Mouse (Mus musculus): Measurements from ENCODE around the gene Slco4a1. TPM values are rescaled to one million over a fixed set of nuclear protein-coding genes. Genes with fewer than 3 reads are reported as not detected.

Slco4a1 gene
- polyA plus RNA-seq, 1 experiment from 2014 or later: 0.74 TPM

DNA sequence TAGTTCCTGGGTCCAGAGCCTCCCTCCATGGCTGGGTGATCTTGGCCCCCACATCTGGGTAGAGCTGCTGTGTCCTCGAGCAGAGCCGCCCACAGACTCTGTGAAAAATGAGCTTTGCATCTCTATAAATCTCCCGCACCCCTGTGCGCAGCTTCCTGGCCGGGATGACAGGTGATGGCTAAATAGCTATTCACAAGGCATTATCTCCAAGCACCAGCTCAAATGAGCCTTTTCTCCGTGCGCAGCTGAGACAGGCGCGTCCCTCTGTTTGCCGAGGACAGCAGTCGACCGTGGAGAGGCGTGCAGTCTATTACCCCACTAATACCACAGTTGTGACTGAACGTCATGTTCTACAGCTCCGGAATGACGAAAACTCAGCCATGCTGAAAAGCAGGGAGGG, 26.2 kb downstream of the Slco4a1 start:
- peak overlapping the region; percentile 30; the same call in 1 of the 2 replicates for H3K9ac ChIP-seq (ENCODE audit: low read length)

DNA sequence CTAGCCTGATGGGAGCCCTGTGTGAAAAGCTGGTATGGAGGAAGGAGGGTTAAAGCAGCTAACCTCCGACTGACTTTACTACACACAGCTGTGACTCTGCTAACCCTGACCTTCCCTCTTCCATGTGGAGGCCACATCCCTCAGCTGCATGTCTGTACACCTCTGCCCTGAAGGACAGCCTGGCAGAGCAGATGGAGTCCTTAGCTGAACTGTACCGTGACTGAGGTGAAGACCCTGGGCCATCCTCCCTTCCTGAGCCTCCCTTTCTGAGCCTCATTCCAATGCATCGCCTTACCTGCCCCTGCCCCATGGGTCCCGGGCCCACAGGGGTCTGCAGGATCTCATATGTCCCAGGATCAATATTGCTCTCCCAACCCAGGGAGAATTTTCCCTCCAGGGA, 28.8 kb downstream of the Slco4a1 start:
- no peaks in the 10 kb centered on the region for H3K27me3 ChIP-seq (replicated peaks; ENCODE audit: control insufficient read depth, insufficient read depth, low read length)
- H3K9me3 ChIP-seq (replicated peaks; ENCODE audit: control insufficient read depth, low read length): no peaks in the 10 kb centered on the region
- ATAC-seq (no peak), DNase-seq (ENCODE audit: low spot score) (no peak)
- 70% methylated on average over 4 of the region's 4 CpGs for WGBS
- no peak overlapping the region for H3K9ac ChIP-seq (ENCODE audit: low read length)
- no peaks in the 10 kb centered on the region for H3K36me3 ChIP-seq (ENCODE audit: control insufficient read depth, insufficient read depth, low read length)
- peaks cover 30% of the 10 kb centered on the region for H3K4me1 ChIP-seq (ENCODE audit: control insufficient read depth, insufficient read depth, low read length)
- H3K27ac ChIP-seq (ENCODE audit: low read depth, low read length): 0 out of 2 replicates have a peak overlapping the region, but pooled peaks have one; percentile 3
- no peak overlapping the region for H3K4me3 ChIP-seq (ENCODE audit: low read depth, low read length)
- H3K4me2 ChIP-seq (ENCODE audit: low read length): no peak overlapping the region

More for the DNA sequence above, 26.2 kb downstream of the Slco4a1 start:
- no peaks in the 10 kb centered on the region for H3K9me3 ChIP-seq (replicated peaks; ENCODE audit: control insufficient read depth, low read length)
- DNase-seq (ENCODE audit: low spot score) (peak; percentile 60), ATAC-seq (peak; percentile 56; the same call in 1 of the 2 replicates)
- peak overlapping the region; percentile 23; the same call in 1 of the 2 replicates for H3K4me2 ChIP-seq (ENCODE audit: low read length)
- H3K4me1 ChIP-seq (ENCODE audit: control insufficient read depth, insufficient read depth, low read length): peaks cover 14% of the 10 kb centered on the region
- H3K27ac ChIP-seq (ENCODE audit: low read depth, low read length): peak overlapping the region; percentile 45; the same call in 1 of the 2 replicates
- WGBS: 5% methylated on average over 16 of the region's 16 CpGs
- H3K27me3 ChIP-seq (replicated peaks; ENCODE audit: control insufficient read depth, insufficient read depth, low read length): no peaks in the 10 kb centered on the region
- H3K36me3 ChIP-seq (ENCODE audit: control insufficient read depth, insufficient read depth, low read length): no peaks in the 10 kb centered on the region
- no peak overlapping the region for H3K4me3 ChIP-seq (ENCODE audit: low read depth, low read length)

DNA sequence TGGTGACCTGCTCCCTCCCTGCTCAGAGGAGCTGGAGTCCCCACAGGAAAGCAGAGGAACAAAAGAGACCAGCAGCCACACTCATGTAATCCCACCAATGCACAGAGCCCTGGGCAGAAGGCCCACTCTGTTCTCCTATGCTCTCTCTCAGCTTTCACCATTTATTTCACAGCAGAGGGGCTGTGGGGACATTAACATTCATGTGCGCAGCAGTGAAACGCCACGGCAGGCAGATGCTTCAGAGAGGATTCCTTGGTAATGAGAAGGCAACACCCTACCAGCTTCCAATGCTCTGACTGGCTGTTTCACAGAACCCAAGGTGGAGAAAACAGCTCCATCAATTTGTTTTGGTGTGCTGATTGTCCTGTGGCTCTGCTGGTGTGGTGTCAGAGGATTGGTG, 29.3 kb downstream of the Slco4a1 start:
- no peak overlapping the region for H3K4me2 ChIP-seq (ENCODE audit: low read length)
- peaks cover 30% of the 10 kb centered on the region for H3K4me1 ChIP-seq (ENCODE audit: control insufficient read depth, insufficient read depth, low read length)
- H3K27me3 ChIP-seq (replicated peaks; ENCODE audit: control insufficient read depth, insufficient read depth, low read length): no peaks in the 10 kb centered on the region
- H3K36me3 ChIP-seq (ENCODE audit: control insufficient read depth, insufficient read depth, low read length): no peaks in the 10 kb centered on the region
- ATAC-seq: no peak
- no peaks in the 10 kb centered on the region for H3K9me3 ChIP-seq (replicated peaks; ENCODE audit: control insufficient read depth, low read length)
- peak overlapping the region; percentile 3; the same call in 1 of the 2 replicates for H3K27ac ChIP-seq (ENCODE audit: low read depth, low read length)
- no peak overlapping the region for H3K4me3 ChIP-seq (ENCODE audit: low read depth, low read length)
- 27% methylated on average over 3 of the region's 3 CpGs for WGBS
- DNase-seq (ENCODE audit: low spot score): peak; percentile 44
- no peak overlapping the region for H3K9ac ChIP-seq (ENCODE audit: low read length)

DNA sequence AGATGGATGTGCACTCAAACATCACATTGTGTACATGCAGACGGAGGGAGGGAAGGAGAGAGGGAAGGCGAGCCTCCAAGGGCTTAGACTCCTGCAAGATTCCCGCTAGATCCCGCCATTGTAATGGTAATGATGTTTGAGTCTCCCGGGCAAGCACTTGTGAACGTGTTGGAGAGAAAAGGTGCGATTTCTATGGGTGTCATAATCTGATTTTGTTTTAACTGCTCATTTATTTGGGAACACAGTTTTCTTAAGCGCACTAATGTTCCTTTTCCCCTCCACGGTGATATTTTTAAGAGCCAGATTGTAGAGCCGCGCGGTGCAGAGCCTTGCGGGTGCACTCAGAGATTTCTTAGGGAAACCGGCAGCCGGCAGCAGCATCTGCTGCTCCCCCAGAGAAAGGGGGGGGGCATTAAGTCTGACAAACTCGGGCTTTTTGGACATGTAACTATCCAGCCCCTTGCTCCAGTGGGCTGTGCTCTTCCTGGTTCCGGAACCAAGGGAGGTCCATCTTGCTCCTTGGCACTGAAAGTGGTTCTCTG, 32.2 kb downstream of the Slco4a1 start:
- peak; percentile 84 for DNase-seq (ENCODE audit: low spot score)
- peak overlapping the region; percentile 59 for H3K9ac ChIP-seq (ENCODE audit: low read length)

DNA sequence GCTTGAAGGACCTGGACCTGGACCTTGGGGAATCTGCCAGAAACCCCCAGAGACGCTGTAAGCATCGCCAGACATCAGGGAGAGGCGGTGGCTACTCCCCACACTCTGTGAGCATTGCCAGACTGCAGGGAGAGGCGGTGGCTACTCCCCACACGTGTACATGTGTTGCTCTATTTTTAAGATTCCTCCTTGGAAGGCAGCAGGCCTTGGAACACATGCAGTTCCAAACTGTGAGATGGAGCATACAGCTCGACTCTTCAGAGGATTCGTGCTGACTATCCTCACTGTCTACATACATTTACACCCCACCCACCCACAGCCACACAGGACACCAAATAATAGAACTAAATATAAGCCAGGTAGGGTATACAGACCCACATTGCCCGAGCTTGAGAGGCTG, 39.9 kb downstream of the Slco4a1 start:
- Histone ChIP-seq H3K36me3 (ENCODE audit: control insufficient read depth, insufficient read depth, low read length) (no peaks in the 10 kb centered on the region), H3K4me1 (ENCODE audit: control insufficient read depth, insufficient read depth, low read length) (peaks cover 9% of the 10 kb centered on the region), H3K4me3 (ENCODE audit: low read depth, low read length) (no peak overlapping the region), H3K4me2 (ENCODE audit: low read length) (no peak overlapping the region), H3K27ac (ENCODE audit: low read depth, low read length) (no peak overlapping the region), H3K9me3 (replicated peaks; ENCODE audit: control insufficient read depth, low read length) (no peaks in the 10 kb centered on the region), H3K27me3 (replicated peaks; ENCODE audit: control insufficient read depth, insufficient read depth, low read length) (peaks cover 21% of the 10 kb centered on the region), H3K9ac (ENCODE audit: low read length) (no peak overlapping the region)
- 81% methylated on average over 8 of the region's 8 CpGs for WGBS
- ATAC-seq (no peak), DNase-seq (ENCODE audit: low spot score) (no peak)

More for the DNA sequence above, 32.2 kb downstream of the Slco4a1 start:
- Histone ChIP-seq H3K4me3 (ENCODE audit: low read depth, low read length) (peak overlapping the region; percentile 17), H3K27me3 (replicated peaks; ENCODE audit: control insufficient read depth, insufficient read depth, low read length) (no peaks in the 10 kb centered on the region; the same call in 1 of the 2 replicates), H3K36me3 (ENCODE audit: control insufficient read depth, insufficient read depth, low read length) (no peaks in the 10 kb centered on the region), H3K9me3 (replicated peaks; ENCODE audit: control insufficient read depth, low read length) (no peaks in the 10 kb centered on the region), H3K4me2 (ENCODE audit: low read length) (peak overlapping the region; percentile 50), H3K4me1 (ENCODE audit: control insufficient read depth, insufficient read depth, low read length) (peaks cover 21% of the 10 kb centered on the region), H3K27ac (ENCODE audit: low read depth, low read length) (peak overlapping the region; percentile 76)
- ATAC-seq: peak; percentile 79
- WGBS: 2% methylated on average over 17 of the region's 17 CpGs

DNA sequence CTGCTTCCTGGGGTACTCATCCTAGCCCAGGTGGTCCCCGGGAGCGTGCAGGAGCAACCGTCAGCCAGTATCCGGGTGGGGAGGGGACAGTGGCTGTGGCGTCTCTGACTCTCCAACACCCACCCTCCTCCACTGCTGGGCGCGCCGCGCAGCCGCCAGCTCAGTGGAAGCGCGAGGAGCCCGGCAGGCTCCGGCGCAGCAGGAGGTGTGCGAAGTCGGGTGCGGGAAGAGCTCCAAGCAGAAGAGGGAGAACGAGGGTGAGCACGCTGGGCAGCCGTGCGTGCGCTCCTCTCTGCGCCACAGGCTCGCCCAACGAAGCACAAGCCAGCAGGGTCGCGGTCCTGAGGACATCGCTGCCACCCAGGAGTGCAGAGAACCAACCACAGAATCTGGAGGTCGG, 43.7 kb downstream of the Slco4a1 start, which contains the start of gene Ntsr1:
Ntsr1 (plus strand) TSS at position 236 of the 400 bp plus-strand sequence.
- DNase-seq (ENCODE audit: low spot score): peak; percentile 56
- H3K4me3 ChIP-seq (ENCODE audit: low read depth, low read length): peak within 1 kb of the TSS; percentile 32
- peaks cover 18% of the 10 kb centered on the region for H3K4me1 ChIP-seq (ENCODE audit: control insufficient read depth, insufficient read depth, low read length)
- peaks cover 22% of the 10 kb centered on the region for H3K27me3 ChIP-seq (replicated peaks; ENCODE audit: control insufficient read depth, insufficient read depth, low read length)
- WGBS: under 1% methylated on average over 30 of the region's 30 CpGs
- no peak within 1 kb of the TSS for H3K27ac ChIP-seq (ENCODE audit: low read depth, low read length)
- peak within 1 kb of the TSS; percentile 69 for H3K4me2 ChIP-seq (ENCODE audit: low read length)
- peak within 1 kb of the TSS; percentile 64 for H3K9ac ChIP-seq (ENCODE audit: low read length)
- H3K9me3 ChIP-seq (replicated peaks; ENCODE audit: control insufficient read depth, low read length): no peaks in the 10 kb centered on the region
- peak; percentile 62 for ATAC-seq
- H3K36me3 ChIP-seq (ENCODE audit: control insufficient read depth, insufficient read depth, low read length): no peaks in the 10 kb centered on the region

DNA sequence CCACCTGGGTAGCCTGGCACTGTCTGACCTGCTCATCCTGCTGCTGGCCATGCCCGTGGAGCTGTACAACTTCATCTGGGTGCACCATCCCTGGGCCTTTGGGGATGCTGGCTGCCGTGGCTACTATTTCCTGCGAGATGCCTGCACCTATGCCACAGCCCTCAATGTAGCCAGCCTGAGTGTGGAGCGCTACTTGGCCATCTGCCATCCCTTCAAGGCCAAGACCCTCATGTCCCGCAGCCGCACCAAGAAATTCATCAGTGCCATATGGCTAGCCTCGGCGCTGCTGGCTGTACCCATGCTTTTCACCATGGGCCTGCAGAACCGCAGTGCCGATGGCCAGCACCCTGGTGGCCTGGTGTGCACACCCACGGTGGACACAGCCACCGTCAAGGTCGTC, 44.7 kb downstream of the Slco4a1 start:
- DNase-seq (ENCODE audit: low spot score) (peak; percentile 48), ATAC-seq (0 out of 2 replicates have a peak, but pooled peaks have one; percentile 19)
- no peak overlapping the region for H3K27ac ChIP-seq (ENCODE audit: low read depth, low read length)
- H3K27me3 ChIP-seq (replicated peaks; ENCODE audit: control insufficient read depth, insufficient read depth, low read length): peaks cover 22% of the 10 kb centered on the region
- H3K9ac ChIP-seq (ENCODE audit: low read length): 0 out of 2 replicates have a peak overlapping the region, but pooled peaks have one; percentile 5
- H3K4me3 ChIP-seq (ENCODE audit: low read depth, low read length): peak overlapping the region; percentile 32
- H3K4me1 ChIP-seq (ENCODE audit: control insufficient read depth, insufficient read depth, low read length): peaks cover 18% of the 10 kb centered on the region
- no peaks in the 10 kb centered on the region for H3K9me3 ChIP-seq (replicated peaks; ENCODE audit: control insufficient read depth, low read length)
- no peaks in the 10 kb centered on the region for H3K36me3 ChIP-seq (ENCODE audit: control insufficient read depth, insufficient read depth, low read length)
- WGBS: 40% methylated on average over 13 of the region's 13 CpGs
- peak overlapping the region; percentile 69 for H3K4me2 ChIP-seq (ENCODE audit: low read length)

DNA sequence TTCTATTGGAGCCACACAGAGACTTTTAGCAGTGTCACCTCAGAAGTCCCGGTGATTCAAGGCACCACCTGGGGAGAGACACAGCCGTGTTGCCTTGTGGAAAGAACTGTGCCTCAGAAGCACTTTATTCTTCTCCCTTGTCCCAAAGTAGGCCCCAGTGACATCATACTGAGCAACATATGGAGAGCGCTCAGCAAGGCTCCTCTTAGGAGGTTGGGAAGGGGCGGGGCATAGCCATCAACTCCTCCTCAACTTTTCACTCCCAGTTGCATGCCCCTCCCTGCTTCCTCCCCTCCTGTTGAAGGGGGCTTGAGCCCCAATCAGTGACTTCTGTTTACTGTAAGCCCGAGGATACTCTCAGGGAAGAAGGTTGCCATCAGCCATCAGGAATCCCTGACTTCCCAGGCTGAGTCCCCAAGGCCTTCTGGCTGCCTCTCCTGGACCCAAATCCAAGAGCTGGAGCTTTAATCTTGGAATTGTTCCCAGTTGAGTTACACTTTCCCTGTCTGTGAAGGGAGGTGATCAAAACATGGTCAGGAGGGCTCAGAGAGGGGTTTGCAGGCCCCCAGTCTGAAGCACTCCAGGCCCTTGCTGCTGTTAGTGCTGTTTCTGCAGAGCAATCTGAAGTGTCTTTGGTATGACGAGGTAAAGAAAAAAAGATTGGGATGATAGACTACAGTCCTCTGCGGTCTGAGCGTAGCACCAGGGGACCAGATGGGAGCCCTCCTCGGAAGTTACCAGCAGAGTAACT, 45.3 kb downstream of the Slco4a1 start:
- Histone ChIP-seq H3K27me3 (replicated peaks; ENCODE audit: control insufficient read depth, insufficient read depth, low read length) (peaks cover 22% of the 10 kb centered on the region), H3K4me3 (ENCODE audit: low read depth, low read length) (0 out of 2 replicates have a peak overlapping the region, but pooled peaks have one; percentile 4)
- WGBS: 43% methylated on average over 9 of the region's 9 CpGs

More for the DNA sequence above, 45.3 kb downstream of the Slco4a1 start:
- DNase-seq (ENCODE audit: low spot score) (peak; percentile 55), ATAC-seq (peak; percentile 58)
- no peaks in the 10 kb centered on the region for H3K9me3 ChIP-seq (replicated peaks; ENCODE audit: control insufficient read depth, low read length)
- H3K36me3 ChIP-seq (ENCODE audit: control insufficient read depth, insufficient read depth, low read length): no peaks in the 10 kb centered on the region
- H3K4me2 ChIP-seq (ENCODE audit: low read length): peak overlapping the region; percentile 69
- 0 out of 2 replicates have a peak overlapping the region, but pooled peaks have one; percentile 5 for H3K9ac ChIP-seq (ENCODE audit: low read length)
- peaks cover 19% of the 10 kb centered on the region for H3K4me1 ChIP-seq (ENCODE audit: control insufficient read depth, insufficient read depth, low read length)
- H3K27ac ChIP-seq (ENCODE audit: low read depth, low read length): no peak overlapping the region
